Comparison of ENCODE assay signal across 8 mouse cellular contexts in genomic region chrX:134540414-134541135, GRCm38 (mm10). TPM values are rescaled to one million over a fixed set of nuclear protein-coding genes. Genes with fewer than 3 reads are reported as not detected.
DNase-seq lines count a peak whose midpoint lies in the region; ATAC-seq and TF ChIP-seq lines count a peak whose summit lies in the region.

No protein-coding gene starts in this region.

- H3K36me3 ChIP-seq in heart, embryonic 12.5 days = peaks cover 6% of the 10 kb centered on the region
- no peaks in the 10 kb centered on the region for H3K36me3 ChIP-seq in forebrain, postnatal 0 days (ENCODE audit: insufficient read depth)
- H3K36me3 ChIP-seq in kidney, embryonic 16.5 days (ENCODE audit: insufficient read depth, low read length) = no peaks in the 10 kb centered on the region
- no peaks in the 10 kb centered on the region for H3K36me3 ChIP-seq in midbrain, embryonic 13.5 days

- ATAC-seq in heart, embryonic 12.5 days (ENCODE audit: insufficient number of reproducible peaks, low FRiP score) = no peak
- ATAC-seq in Patski = peak; percentile 5
- ATAC-seq in forebrain, postnatal 0 days = no peak
- peak; percentile 13; the same call in 1 of the 2 replicates for ATAC-seq in kidney, embryonic 16.5 days (ENCODE audit: low FRiP score, low TSS enrichment)
- ATAC-seq in midbrain, embryonic 13.5 days = 0 out of 2 replicates have a peak, but pooled peaks have one; percentile 7

- in situ Hi-C loops in Patski (cut with MboI; ENCODE audit: low pct_unique_long_range_greater_than_20kb) = no loop called here

- H3K4me3 ChIP-seq in heart, embryonic 12.5 days = peak overlapping the region; percentile 71
- H3K4me3 ChIP-seq in forebrain, postnatal 0 days (ENCODE audit: low read depth, low read length) = peak overlapping the region; percentile 48
- H3K4me3 ChIP-seq in kidney, embryonic 16.5 days (ENCODE audit: low read length) = peak overlapping the region; percentile 65
- H3K4me3 ChIP-seq in midbrain, embryonic 13.5 days (replicated peaks) = peak overlapping the region; percentile 52

- peak overlapping the region; percentile 68 for H3K4me2 ChIP-seq in heart, embryonic 12.5 days
- H3K4me2 ChIP-seq in forebrain, postnatal 0 days (ENCODE audit: low read depth) = peak overlapping the region; percentile 56
- peak overlapping the region; percentile 52 for H3K4me2 ChIP-seq in kidney, embryonic 16.5 days (replicated peaks; ENCODE audit: low read depth, low read length)
- H3K4me2 ChIP-seq in midbrain, embryonic 13.5 days (replicated peaks) = peak overlapping the region; percentile 61

- no peaks in the 10 kb centered on the region for H3K9me3 ChIP-seq in heart, embryonic 12.5 days (replicated peaks)
- H3K9me3 ChIP-seq in forebrain, postnatal 0 days (ENCODE audit: low read length) = no peaks in the 10 kb centered on the region
- H3K9me3 ChIP-seq in kidney, embryonic 16.5 days (ENCODE audit: low read length) = no peaks in the 10 kb centered on the region
- no peaks in the 10 kb centered on the region for H3K9me3 ChIP-seq in midbrain, embryonic 13.5 days

- no peaks in the 10 kb centered on the region for H3K27me3 ChIP-seq in heart, embryonic 12.5 days (replicated peaks)
- H3K27me3 ChIP-seq in Patski = peaks cover 8% of the 10 kb centered on the region
- no peaks in the 10 kb centered on the region for H3K27me3 ChIP-seq in forebrain, postnatal 0 days (ENCODE audit: insufficient read depth, low read length)
- H3K27me3 ChIP-seq in kidney, embryonic 16.5 days (ENCODE audit: insufficient read depth, low read length) = no peaks in the 10 kb centered on the region
- no peaks in the 10 kb centered on the region for H3K27me3 ChIP-seq in midbrain, embryonic 13.5 days

- POLR2A ChIA-PET in Patski (lab: Charles Lee) = no interaction called here

- peak overlapping the region; percentile 66; the same call in 1 of the 2 replicates for H3K27ac ChIP-seq in heart, embryonic 12.5 days (ENCODE audit: poor library complexity, severe bottlenecking)
- no peak overlapping the region for H3K27ac ChIP-seq in forebrain, postnatal 0 days (ENCODE audit: low read depth, low read length)
- peak overlapping the region; percentile 18 for H3K27ac ChIP-seq in kidney, embryonic 16.5 days (ENCODE audit: low read length)
- H3K27ac ChIP-seq in midbrain, embryonic 13.5 days = no peak overlapping the region

- peak overlapping the region; percentile 86 for H3K9ac ChIP-seq in heart, embryonic 12.5 days
- peak overlapping the region; percentile 46 for H3K9ac ChIP-seq in forebrain, postnatal 0 days
- H3K9ac ChIP-seq in kidney, embryonic 16.5 days (replicated peaks; ENCODE audit: low read length) = peak overlapping the region; percentile 70
- H3K9ac ChIP-seq in midbrain, embryonic 13.5 days (replicated peaks) = peak overlapping the region; percentile 57

- CTCF ChIA-PET in Patski (lab: Charles Lee) = interaction anchor here (1.1 to 1.3 kb wide), 3 partner anchors 10 to 59 kb away, joined by 3 read pairs; no protein-coding TSS in a partner anchor

- no peak for TF ChIP-seq CTCF in Patski (IDR thresholded peaks at IDR 0.05)
- TF ChIP-seq CTCF in forebrain, postnatal 0 days (IDR thresholded peaks at IDR 0.05; ENCODE audit: low read depth) = no peak

- 19% methylated on average over 12 of the region's 12 CpGs for WGBS in heart, embryonic 12.5 days
- whole genome bisulfite sequencing in forebrain, postnatal 0 days = 36% methylated on average over 12 of the region's 12 CpGs
- 23% methylated on average over 12 of the region's 12 CpGs for WGBS in kidney, embryonic 16.5 days
- WGBS in midbrain, embryonic 13.5 days = 21% methylated on average over 12 of the region's 12 CpGs

- 0 out of 2 replicates have a peak, but pooled peaks cover 3% of the 10 kb centered on the region for H3K4me1 ChIP-seq in heart, embryonic 12.5 days (replicated peaks)
- no peaks in the 10 kb centered on the region for H3K4me1 ChIP-seq in forebrain, postnatal 0 days (ENCODE audit: insufficient read depth)
- no peaks in the 10 kb centered on the region for H3K4me1 ChIP-seq in kidney, embryonic 16.5 days (ENCODE audit: insufficient read depth, low read length)
- no peaks in the 10 kb centered on the region for H3K4me1 ChIP-seq in midbrain, embryonic 13.5 days (replicated peaks)

- no peak for DNase-seq in heart, adult 8-10 months (ENCODE audit: low spot score)
- DNase-seq in Patski (ENCODE audit: low read depth, low spot score) = no peak
- no peak for DNase-seq in forebrain, postnatal 0 days
- DNase-seq in right cerebral cortex, postnatal 10 days (ENCODE audit: low spot score in 2 of 2) = no peak
- DNase-seq in gastrocnemius, adult 18-20 months (ENCODE audit: low spot score) = no peak

RNA-seq across cellular contexts. Expression of gene Timm8a1, which starts 1.1 kb away (rescaled TPM):
- 75.0 and 76.1 TPM in 2 replicates for polyA plus RNA-seq in heart, embryonic 12.5 days (2016; fragmentation: Nextera tagmentation; extraction: Ambion mirVana)
- 10 to 100 TPM; 17.8 to 27.5 (median 22.6) TPM for total RNA-seq in heart, adult 8-10 months (2022)
- 63.0 TPM for polyA plus RNA-seq in Patski (2021)
- 18.3 and 18.5 TPM in 2 replicates for total RNA-seq in forebrain, postnatal 0 days (2014; rRNA removed)
- polyA plus RNA-seq in forebrain, postnatal 0 days (2015; fragmentation: Nextera tagmentation; extraction: Ambion mirVana) = 45.5 and 55.2 TPM in 2 replicates
- polyA plus RNA-seq in kidney, embryonic 16.5 days (2015; fragmentation: Nextera tagmentation; extraction: Ambion mirVana) = 83.4 and 95.3 TPM in 2 replicates
- 40.0 and 40.5 TPM in 2 replicates for polyA plus RNA-seq in midbrain, embryonic 13.5 days (2015; fragmentation: Nextera tagmentation; extraction: Ambion mirVana)
- total RNA-seq in gastrocnemius, adult 18-20 months (2021) = 10 to 100 TPM; 10.1 to 12.5 TPM

RNA-seq across cellular contexts. Expression of gene Btk, which starts 42.8 kb away (rescaled TPM):
- polyA plus RNA-seq in heart, embryonic 12.5 days (2016; fragmentation: Nextera tagmentation; extraction: Ambion mirVana) = 1.2 and 1.3 TPM in 2 replicates
- total RNA-seq in heart, adult 8-10 months (2022) = 1 to 10 TPM in 1 of 4 experiments, under 1 TPM in 3; 0.44 to 1.3 (median 0.75) TPM
- polyA plus RNA-seq in Patski (2021) = not detected
- total RNA-seq in forebrain, postnatal 0 days (2014; rRNA removed) = 0.31 and 1.2 TPM in 2 replicates
- polyA plus RNA-seq in forebrain, postnatal 0 days (2015; fragmentation: Nextera tagmentation; extraction: Ambion mirVana) = 0.45 and 0.59 TPM in 2 replicates
- polyA plus RNA-seq in kidney, embryonic 16.5 days (2015; fragmentation: Nextera tagmentation; extraction: Ambion mirVana) = 0.94 and 1.0 TPM in 2 replicates
- 0.58 and 0.82 TPM in 2 replicates for polyA plus RNA-seq in midbrain, embryonic 13.5 days (2015; fragmentation: Nextera tagmentation; extraction: Ambion mirVana)
- under 1 TPM; 0.23 to 0.43 TPM for total RNA-seq in gastrocnemius, adult 18-20 months (2021)

RNA-seq across cellular contexts. Expression of gene Rpl36a, which starts 44.9 kb away (rescaled TPM):
- polyA plus RNA-seq in heart, embryonic 12.5 days (2016; fragmentation: Nextera tagmentation; extraction: Ambion mirVana) = 287 and 289 TPM in 2 replicates
- 100 to 1,000 TPM in 2 of 4 experiments, 10 to 100 TPM in 2; 71.8 to 139 (median 101) TPM for total RNA-seq in heart, adult 8-10 months (2022)
- 555 TPM for polyA plus RNA-seq in Patski (2021)
- 467 and 887 TPM in 2 replicates for total RNA-seq in forebrain, postnatal 0 days (2014; rRNA removed)
- polyA plus RNA-seq in forebrain, postnatal 0 days (2015; fragmentation: Nextera tagmentation; extraction: Ambion mirVana) = 198 and 280 TPM in 2 replicates
- 332 and 341 TPM in 2 replicates for polyA plus RNA-seq in kidney, embryonic 16.5 days (2015; fragmentation: Nextera tagmentation; extraction: Ambion mirVana)
- 211 and 233 TPM in 2 replicates for polyA plus RNA-seq in midbrain, embryonic 13.5 days (2015; fragmentation: Nextera tagmentation; extraction: Ambion mirVana)
- 100 to 1,000 TPM; 125 to 133 TPM for total RNA-seq in gastrocnemius, adult 18-20 months (2021)

Comparison
In these comparisons a context has a peak if more than half of its experiments do, and no peak if none do; other contexts are left out.
1. ATAC-seq: peak in Patski (single experiment), kidney, embryonic 16.5 days (single experiment) and midbrain, embryonic 13.5 days (single experiment); none in heart, embryonic 12.5 days (single experiment) and forebrain, postnatal 0 days (single experiment).
2. H3K27ac ChIP-seq: peak in heart, embryonic 12.5 days (single experiment) and kidney, embryonic 16.5 days (single experiment); none in forebrain, postnatal 0 days (single experiment) and midbrain, embryonic 13.5 days (single experiment).
3. Peak in every context shown above with its lines, with median percentiles within 50 percentile points of each other: H3K4me2 ChIP-seq, H3K4me3 ChIP-seq and H3K9ac ChIP-seq.